Mouse (Mus musculus) hindbrain, embryonic 15.5 days (tissue): ENCODE measurements around the gene Creb3l4. TPM values are rescaled to one million over a fixed set of nuclear protein-coding genes. Genes with fewer than 3 reads are reported as not detected.
A peak's percentile ranks its signal among the peaks of the same experiment; 100 is the strongest.

Experiments
- ATAC-seq: fragments of 200-750 bp; cut with Nextera tagmentation; 2 replicates; pipeline ENCODE4 v1.8.0; 2017; ENCODE audit warnings: low read depth, moderate number of reproducible peaks, moderate TSS enrichment; ENCODE audit not compliant: low FRiP score
- H3K27ac ChIP-seq: fragments of 300-500 bp; sonication (generic); replicated peaks from 2 replicates; pipeline ENCODE4 v1.5.1; 2015; ENCODE audit warnings: mild to moderate bottlenecking, inconsistent platforms
- H3K27me3 ChIP-seq: fragments of 300-500 bp; sonication (generic); 2 replicates; pipeline ENCODE4 v1.6.1; 2015; ENCODE audit warnings: control low read depth, inconsistent platforms
- H3K36me3 ChIP-seq: fragments of 300-500 bp; sonication (generic); 2 replicates; pipeline ENCODE4 v1.6.1; 2015; ENCODE audit warnings: control low read depth, inconsistent platforms
- H3K4me1 ChIP-seq: fragments of 300-500 bp; sonication (generic); replicated peaks from 2 replicates; pipeline ENCODE4 v1.6.1; 2015; ENCODE audit warnings: control low read depth, inconsistent platforms
- H3K4me2 ChIP-seq: fragments of 300-500 bp; sonication (generic); 2 replicates; pipeline ENCODE4 v1.6.1; 2015; ENCODE audit warnings: moderate library complexity, mild to moderate bottlenecking, inconsistent platforms
- H3K4me3 ChIP-seq: fragments of 300-500 bp; sonication (generic); 2 replicates; pipeline ENCODE4 v1.5.1; 2015; ENCODE audit warnings: mild to moderate bottlenecking, inconsistent platforms
- H3K9ac ChIP-seq: fragments of 300-500 bp; sonication (generic); 2 replicates; pipeline ENCODE4 v1.6.1; 2015; ENCODE audit warnings: inconsistent platforms
- H3K9me3 ChIP-seq: fragments of 300-500 bp; sonication (generic); 2 replicates; pipeline ENCODE4 v1.6.1; 2016; ENCODE audit warnings: control low read depth, inconsistent platforms
- WGBS: fragments of 180-500 bp; shearing (Covaris S2); methylation state at CpG from one replicate; pipeline ENCODE4 v1.1.7; 2015; 5-methylcytosine and 5-hydroxymethylcytosine counted together
- polyA plus RNA-seq: library from polyadenylated mRNA; unstranded; fragments of >200 nt; fragmentation: Nextera tagmentation; extraction: Ambion mirVana; gene quantifications from 2 replicates; pipeline ENCODE4 v1.2.1, GENCODE M21; 2015

Gene Creb3l4
- polyA plus RNA-seq, 1 experiment from 2014 or later: 3.1 TPM

DNA sequence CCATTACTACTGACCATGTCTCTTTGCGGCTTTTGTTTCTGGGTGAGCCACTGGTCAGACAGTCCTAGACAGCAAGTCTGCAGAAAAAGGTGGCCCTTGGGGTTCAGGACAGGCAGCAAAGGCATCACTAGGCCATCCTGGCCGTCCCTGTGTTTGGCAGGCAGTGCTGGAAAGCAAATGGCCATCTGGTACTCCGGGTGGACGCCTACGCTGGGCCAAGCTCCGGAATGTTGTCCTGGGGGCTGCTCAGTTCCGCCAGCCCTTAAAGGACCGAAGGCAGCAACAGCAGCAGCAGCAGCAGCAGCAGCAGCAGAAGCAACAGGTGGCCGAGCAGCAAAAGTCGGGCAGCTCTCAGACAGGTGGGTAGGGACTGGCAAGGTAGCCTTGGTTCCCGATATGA lies 32.0 kb upstream of the Creb3l4 start:
- Histone ChIP-seq H3K27ac (no peak overlapping the region), H3K9ac (no peak overlapping the region), H3K9me3 (no peaks in the 10 kb centered on the region), H3K4me3 (no peak overlapping the region), H3K36me3 (peaks cover 42% of the 10 kb centered on the region), H3K4me1 (no peaks in the 10 kb centered on the region), H3K27me3 (no peaks in the 10 kb centered on the region), H3K4me2 (no peak overlapping the region)
- ATAC-seq: no peak
- WGBS: 91% methylated on average over 11 of the region's 11 CpGs

DNA sequence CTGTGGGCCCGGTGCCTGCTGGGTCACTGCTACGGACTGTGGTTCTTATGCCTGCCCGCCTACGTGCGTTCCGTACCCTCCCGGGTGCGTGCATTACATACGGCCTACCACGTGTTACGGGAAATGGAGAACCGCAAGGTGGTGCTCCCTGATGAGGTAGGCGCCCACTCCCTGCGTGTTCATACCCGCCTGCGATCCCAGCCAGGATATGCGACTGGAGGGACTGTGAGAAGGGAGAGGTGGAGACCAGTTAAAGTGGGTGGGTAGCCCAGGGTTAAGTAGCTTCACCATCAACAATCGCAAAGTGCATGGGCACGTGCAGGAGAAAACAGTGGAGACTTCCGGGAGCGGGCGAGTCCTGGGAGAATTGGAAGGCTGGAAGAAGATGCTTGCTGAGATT lies 30.5 kb upstream of the Creb3l4 start:
- Histone ChIP-seq H3K36me3 (peaks cover 29% of the 10 kb centered on the region), H3K4me1 (no peaks in the 10 kb centered on the region), H3K9me3 (no peaks in the 10 kb centered on the region), H3K9ac (no peak overlapping the region), H3K4me3 (no peak overlapping the region), H3K4me2 (no peak overlapping the region), H3K27ac (no peak overlapping the region), H3K27me3 (no peaks in the 10 kb centered on the region)
- 93% methylated on average over 22 of the region's 22 CpGs for WGBS
- ATAC-seq: no peak

DNA sequence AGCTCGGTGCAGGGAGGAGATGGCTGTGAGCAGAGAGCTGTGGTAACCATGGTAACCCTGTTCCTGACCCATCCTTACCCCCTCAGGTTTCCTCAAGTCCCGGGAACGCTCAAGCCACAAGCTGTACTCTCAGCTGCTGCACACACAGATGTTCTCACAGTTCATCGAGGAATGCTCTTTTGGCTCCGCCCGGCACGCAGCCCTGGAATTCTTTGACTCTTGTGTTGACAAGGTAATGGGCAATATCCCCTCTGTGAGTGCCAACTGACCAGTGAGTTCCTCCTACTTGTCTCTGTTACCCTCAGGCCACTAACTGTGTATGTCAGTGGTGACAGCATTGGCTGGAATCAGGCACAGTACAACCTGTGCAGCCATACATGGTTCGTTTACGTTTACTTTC lies 28.9 kb upstream of the Creb3l4 start:
- 73% methylated on average over 9 of the region's 9 CpGs for WGBS
- peaks cover 20% of the 10 kb centered on the region for H3K36me3 ChIP-seq
- no peaks in the 10 kb centered on the region for H3K9me3 ChIP-seq
- H3K9ac ChIP-seq: no peak overlapping the region
- no peaks in the 10 kb centered on the region for H3K27me3 ChIP-seq
- H3K4me1 ChIP-seq: no peaks in the 10 kb centered on the region
- no peak for ATAC-seq
- no peak overlapping the region for H3K27ac ChIP-seq
- H3K4me3 ChIP-seq: no peak overlapping the region
- no peak overlapping the region for H3K4me2 ChIP-seq

DNA sequence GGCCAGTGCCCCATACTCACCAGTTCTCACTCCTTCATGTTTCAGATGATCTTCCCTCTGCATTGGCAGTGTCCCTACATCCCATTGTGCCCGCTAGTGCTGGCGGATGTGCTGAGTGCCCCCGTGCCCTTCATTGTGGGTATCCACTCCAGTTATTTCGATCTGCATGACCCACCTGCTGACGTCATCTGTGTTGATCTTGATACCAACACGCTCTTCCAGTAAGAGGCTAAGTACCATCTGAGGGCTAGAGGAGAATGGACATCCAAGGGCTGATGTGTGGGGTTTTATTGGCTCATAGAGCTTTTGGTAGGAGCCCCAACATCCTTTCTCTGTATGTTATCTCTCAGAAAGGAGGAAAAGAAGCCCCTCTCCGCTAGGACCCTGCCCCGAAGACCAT lies 27.5 kb upstream of the Creb3l4 start:
- no peaks in the 10 kb centered on the region for H3K27me3 ChIP-seq
- 94% methylated on average over 8 of the region's 8 CpGs for WGBS
- no peak overlapping the region for H3K27ac ChIP-seq
- H3K4me3 ChIP-seq: no peak overlapping the region
- H3K9ac ChIP-seq: no peak overlapping the region
- H3K4me2 ChIP-seq: no peak overlapping the region
- H3K9me3 ChIP-seq: no peaks in the 10 kb centered on the region
- peaks cover 12% of the 10 kb centered on the region for H3K4me1 ChIP-seq
- H3K36me3 ChIP-seq: peaks cover 20% of the 10 kb centered on the region
- ATAC-seq: no peak

DNA sequence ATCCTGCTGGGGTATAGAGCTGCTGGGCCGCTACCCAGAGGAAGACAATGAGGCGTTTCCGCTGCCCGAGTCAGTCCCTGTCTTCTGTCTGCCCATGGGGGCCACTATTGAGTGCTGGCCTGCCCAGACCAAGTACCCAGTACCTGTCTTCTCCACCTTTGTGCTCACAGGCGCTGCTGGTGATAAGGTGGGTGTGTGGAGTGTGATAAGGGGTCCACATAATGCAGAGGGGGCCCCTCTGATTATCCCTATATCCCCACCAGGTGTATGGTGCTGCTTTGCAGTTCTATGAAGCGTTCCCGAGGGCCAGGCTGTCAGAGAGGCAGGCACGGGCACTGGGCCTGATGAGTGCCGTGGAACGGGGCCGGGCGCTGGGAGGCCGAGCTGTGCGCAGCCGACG lies 25.7 kb upstream of the Creb3l4 start:
- Histone ChIP-seq H3K9me3 (no peaks in the 10 kb centered on the region), H3K4me2 (no peak overlapping the region), H3K27ac (no peak overlapping the region), H3K9ac (no peak overlapping the region), H3K4me3 (no peak overlapping the region), H3K4me1 (peaks cover 15% of the 10 kb centered on the region), H3K36me3 (peaks cover 16% of the 10 kb centered on the region), H3K27me3 (no peaks in the 10 kb centered on the region)
- no peak for ATAC-seq
- 87% methylated on average over 16 of the region's 16 CpGs for WGBS

DNA sequence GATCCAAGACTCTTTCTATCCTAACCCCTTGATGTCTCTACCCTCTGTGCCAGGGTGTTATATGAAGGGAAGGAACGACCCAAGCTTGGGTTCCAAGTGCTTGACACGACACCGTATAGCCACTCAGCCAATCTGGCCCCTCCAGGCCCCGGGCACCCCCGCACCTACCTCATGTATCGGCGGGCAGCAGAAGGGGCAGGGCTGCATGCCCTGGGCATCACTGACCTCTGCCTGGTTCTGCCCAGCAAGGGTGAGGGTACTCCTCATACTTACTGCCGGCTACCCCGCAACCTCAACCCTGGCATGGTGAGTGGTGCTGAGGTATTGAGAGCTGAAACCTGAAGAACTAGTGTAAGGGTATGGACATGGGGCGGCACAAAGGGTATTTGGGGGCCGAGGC lies 24.9 kb upstream of the Creb3l4 start:
- Histone ChIP-seq H3K27me3 (no peaks in the 10 kb centered on the region), H3K4me2 (no peak overlapping the region), H3K27ac (no peak overlapping the region), H3K4me3 (no peak overlapping the region), H3K4me1 (peaks cover 15% of the 10 kb centered on the region), H3K36me3 (peaks cover 12% of the 10 kb centered on the region), H3K9ac (no peak overlapping the region), H3K9me3 (no peaks in the 10 kb centered on the region)
- ATAC-seq: no peak
- 97% methylated on average over 11 of the region's 11 CpGs for WGBS

DNA sequence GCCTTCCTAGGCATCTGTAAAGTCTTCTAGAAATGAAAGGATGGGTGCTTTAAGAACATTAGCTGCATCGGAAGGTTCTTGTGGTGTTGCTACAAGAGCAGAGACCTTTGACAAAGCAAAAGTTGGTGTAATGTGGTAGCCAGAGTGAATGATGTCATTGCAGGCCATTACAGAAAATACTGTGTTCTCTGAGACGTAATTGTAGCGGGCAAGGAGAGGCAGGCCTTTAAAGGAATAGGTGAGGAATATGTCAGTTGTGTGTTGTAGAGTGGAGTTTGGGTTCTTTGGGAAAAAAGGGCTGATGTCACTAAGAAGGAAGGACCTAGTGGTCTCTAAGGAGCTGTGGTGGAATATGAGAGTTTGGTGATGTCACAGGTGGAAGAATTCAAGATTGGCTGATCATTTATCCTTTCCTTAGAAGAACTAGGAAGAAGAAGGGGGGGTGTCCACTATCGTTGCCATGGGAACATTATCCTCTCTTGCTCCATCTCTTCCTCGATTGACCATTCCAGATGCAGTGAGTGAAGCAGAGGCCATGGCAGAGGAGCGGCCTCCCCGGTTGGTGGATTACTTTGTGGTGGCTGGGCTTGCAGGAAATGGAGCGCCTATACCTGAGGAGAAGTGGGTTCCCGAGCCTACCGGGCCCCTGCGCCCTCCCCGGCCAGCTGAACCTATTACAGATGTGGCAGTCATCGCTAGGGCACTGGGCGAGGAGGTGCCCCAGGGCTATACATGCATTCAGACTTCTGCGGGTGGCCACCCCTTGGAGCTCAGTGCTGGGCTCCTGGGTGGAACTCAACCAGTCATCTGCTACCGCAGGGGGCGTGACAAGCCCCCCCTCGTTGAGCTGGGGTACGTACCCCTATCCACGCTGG lies 23.8 kb upstream of the Creb3l4 start:
- no peaks in the 10 kb centered on the region for H3K27me3 ChIP-seq
- no peak for ATAC-seq
- H3K9ac ChIP-seq: no peak overlapping the region
- no peak overlapping the region for H3K4me3 ChIP-seq
- H3K27ac ChIP-seq: no peak overlapping the region
- no peaks in the 10 kb centered on the region for H3K9me3 ChIP-seq
- 92% methylated on average over 20 of the region's 20 CpGs for WGBS
- peaks cover 16% of the 10 kb centered on the region for H3K36me3 ChIP-seq
- peaks cover 15% of the 10 kb centered on the region for H3K4me1 ChIP-seq
- H3K4me2 ChIP-seq: no peak overlapping the region; the same call in 1 of the 2 replicates

DNA sequence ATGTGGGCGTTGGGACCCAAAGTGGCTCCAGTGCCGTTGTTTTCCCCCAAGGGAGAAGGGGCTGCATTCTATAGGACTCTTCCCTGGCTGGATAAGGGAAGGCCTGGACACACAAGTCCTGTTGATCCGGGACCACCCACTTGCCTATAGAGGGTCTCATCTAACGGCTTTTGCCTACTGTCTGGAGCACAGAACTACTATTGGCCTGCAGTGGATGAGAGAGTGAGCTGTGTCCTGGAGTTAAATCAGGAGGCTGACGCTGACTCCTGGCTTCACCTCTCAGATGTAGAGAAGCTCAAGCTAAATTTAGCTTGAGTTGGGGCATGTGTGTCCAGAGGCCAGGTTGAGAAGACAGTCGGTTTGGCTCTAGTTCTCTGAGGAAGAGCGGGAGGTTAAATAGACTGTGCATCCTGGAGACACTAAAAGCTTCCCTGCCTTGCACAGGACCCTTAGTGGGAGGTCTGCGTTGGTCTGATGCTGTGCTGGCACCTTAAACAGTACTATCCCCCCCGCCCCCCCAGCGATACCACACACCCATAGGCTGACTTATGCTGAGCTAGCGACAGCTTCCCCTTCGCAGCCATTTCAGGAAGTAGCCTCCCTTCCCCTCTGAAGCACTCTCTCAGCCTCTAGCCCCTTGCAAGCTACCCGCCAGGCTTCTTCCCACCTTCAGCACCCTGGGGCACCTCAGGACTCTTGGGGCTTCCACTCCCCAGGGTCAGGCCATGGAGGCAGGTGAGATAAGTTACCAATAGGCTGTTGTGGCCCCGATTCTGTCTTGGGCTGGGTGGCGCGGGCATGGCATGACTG lies 22.8 kb upstream of the Creb3l4 start:
- Histone ChIP-seq H3K9ac (peak overlapping the region; percentile 90), H3K36me3 (peaks cover 25% of the 10 kb centered on the region)

DNA sequence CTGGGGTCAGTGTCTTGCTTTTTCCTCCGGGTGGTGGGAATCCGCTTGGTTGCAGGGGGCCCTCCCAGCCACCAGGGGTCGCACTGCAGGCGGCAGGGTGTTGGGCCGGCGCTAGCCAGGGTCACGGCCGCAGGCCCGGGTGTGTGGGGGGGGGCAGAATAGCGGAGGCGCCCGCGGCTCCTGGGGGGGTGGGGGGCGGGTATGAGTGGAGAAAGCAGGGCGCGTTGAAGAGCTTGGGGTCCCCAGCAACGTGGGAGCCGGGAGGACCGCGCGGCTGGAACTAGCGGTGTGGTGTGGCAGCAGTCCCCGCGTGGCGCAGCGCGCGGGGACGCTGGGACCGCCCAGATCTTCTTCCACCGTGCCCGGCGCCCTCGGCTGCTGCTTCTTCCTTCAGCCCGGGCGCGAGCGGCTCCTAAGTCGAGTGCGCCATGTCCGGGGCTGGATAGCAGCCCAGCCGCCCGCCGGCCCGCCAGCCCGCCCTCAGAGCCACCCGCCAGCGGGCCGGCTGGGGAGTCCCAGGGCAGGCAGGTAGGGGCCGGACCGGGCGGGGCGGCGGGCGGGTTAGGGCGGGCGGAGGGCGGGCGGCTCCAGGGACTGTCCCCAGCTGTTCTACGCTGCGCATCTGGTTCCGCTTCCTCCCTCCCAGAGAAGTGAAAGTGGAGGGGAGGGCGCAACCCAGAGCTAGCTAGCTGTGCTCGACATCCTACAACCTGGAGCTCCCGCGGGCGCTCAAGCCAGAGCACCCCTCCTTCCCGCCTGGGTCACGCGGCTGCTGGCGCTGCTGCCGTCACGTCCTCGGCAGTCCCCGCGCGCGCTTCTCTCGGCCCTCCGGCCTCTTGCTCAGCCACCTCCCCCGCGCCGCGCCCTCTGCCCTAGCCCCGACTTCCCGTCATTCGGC lies 22.0 kb upstream of the Creb3l4 start, which contains the start of gene Dennd4b:
Gene Dennd4b (plus strand): TSS at position 152 of the 898 bp plus-strand sequence.
- H3K4me2 ChIP-seq: peak within 1 kb of the TSS; percentile 90
- peak within 1 kb of the TSS; percentile 90 for H3K4me3 ChIP-seq
- peaks cover 33% of the 10 kb centered on the region for H3K36me3 ChIP-seq
- H3K27me3 ChIP-seq: no peaks in the 10 kb centered on the region
- H3K9ac ChIP-seq: peak within 1 kb of the TSS; percentile 90
- ATAC-seq: peak; percentile 85
- WGBS: under 1% methylated on average over 68 of the region's 87 CpGs
- H3K9me3 ChIP-seq: no peaks in the 10 kb centered on the region
- peaks cover 15% of the 10 kb centered on the region for H3K4me1 ChIP-seq
- H3K27ac ChIP-seq: peak within 1 kb of the TSS; percentile 98

More for the DNA sequence above, 22.8 kb upstream of the Creb3l4 start:
- Histone ChIP-seq H3K4me2 (peak overlapping the region; percentile 90), H3K27me3 (no peaks in the 10 kb centered on the region), H3K27ac (peak overlapping the region; percentile 98), H3K4me3 (peak overlapping the region; percentile 90), H3K4me1 (peaks cover 15% of the 10 kb centered on the region), H3K9me3 (no peaks in the 10 kb centered on the region)
- WGBS: 27% methylated on average over 16 of the region's 16 CpGs
- ATAC-seq: peak; percentile 39; the same call in 1 of the 2 replicates

DNA sequence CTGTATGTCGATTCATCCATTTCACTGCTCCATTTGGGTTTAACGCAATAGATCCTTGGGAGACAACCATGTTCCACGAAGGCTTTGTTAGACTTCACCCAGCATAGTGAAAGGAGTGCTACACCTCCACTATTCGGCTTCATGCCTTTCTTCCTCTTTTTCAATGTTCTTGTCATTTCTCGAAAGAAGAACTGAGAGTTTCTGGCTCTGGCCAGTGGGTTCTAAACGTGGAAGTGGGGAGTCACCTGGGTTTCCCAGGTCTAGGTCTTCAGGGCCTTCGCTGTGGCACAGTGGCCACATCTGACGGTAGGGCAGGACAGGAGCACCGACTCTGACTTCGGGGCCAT lies 21.3 kb upstream of the Creb3l4 start:
- peak overlapping the region; percentile 90 for H3K9ac ChIP-seq

DNA sequence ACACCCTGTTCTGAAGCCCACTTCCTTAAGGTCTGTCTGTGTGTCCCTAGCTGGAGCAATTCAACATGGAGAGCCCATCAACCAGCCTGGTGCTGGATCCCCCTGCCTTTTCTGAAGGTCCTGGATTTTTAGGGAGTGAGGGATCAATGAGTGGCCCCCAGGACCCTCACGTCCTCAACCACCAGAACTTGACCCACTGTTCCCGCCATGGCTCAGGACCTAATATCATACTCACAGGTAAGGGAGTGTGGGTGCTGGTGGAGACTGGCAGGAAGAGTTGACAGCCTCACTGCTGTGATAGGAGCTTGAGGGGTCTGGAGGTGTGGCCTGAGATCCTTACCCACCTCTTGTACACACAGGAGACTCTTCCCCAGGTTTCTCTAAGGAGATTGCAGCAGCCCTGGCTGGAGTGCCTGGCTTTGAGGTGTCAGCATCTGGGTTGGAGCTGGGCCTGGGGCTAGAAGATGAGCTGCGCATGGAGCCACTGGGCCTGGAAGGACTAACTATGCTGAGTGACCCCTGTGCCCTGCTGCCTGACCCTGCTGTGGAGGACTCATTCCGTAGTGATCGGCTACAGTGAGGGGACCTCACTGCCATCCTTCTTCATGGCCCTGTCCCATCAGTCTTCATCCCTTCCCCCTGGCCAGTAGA lies 19.9 kb upstream of the Creb3l4 start:
- Histone ChIP-seq H3K4me3 (no peak overlapping the region), H3K4me2 (no peak overlapping the region), H3K36me3 (peaks cover 53% of the 10 kb centered on the region), H3K27ac (no peak overlapping the region), H3K9ac (no peak overlapping the region), H3K4me1 (peaks cover 15% of the 10 kb centered on the region), H3K9me3 (no peaks in the 10 kb centered on the region), H3K27me3 (no peaks in the 10 kb centered on the region)
- 98% methylated on average over 5 of the region's 5 CpGs for WGBS
- no peak for ATAC-seq

More for the DNA sequence above, 21.3 kb upstream of the Creb3l4 start:
- WGBS: 33% methylated on average over 10 of the region's 10 CpGs
- no peak for ATAC-seq
- peaks cover 15% of the 10 kb centered on the region for H3K4me1 ChIP-seq
- peak overlapping the region; percentile 90 for H3K4me3 ChIP-seq
- H3K4me2 ChIP-seq: peak overlapping the region; percentile 90
- no peaks in the 10 kb centered on the region for H3K9me3 ChIP-seq
- peaks cover 40% of the 10 kb centered on the region for H3K36me3 ChIP-seq
- peak overlapping the region; percentile 98 for H3K27ac ChIP-seq
- no peaks in the 10 kb centered on the region for H3K27me3 ChIP-seq
